Mouse (Mus musculus) liver, embryonic 16.5 days (tissue): ENCODE measurements around the gene Zfyve28. TPM values are rescaled to one million over a fixed set of nuclear protein-coding genes. Genes with fewer than 3 reads are reported as not detected.

Experiments
- ATAC-seq: fragments of 200-750 bp; cut with Nextera tagmentation; 2 replicates; pipeline ENCODE4 v1.8.0; 2017; ENCODE audit warnings: low read depth, mild to moderate bottlenecking, moderate number of reproducible peaks, moderate library complexity
- H3K27ac ChIP-seq: fragments of 300-500 bp; sonication (generic); 2 replicates; pipeline ENCODE4 v1.5.1; 2014; ENCODE audit warnings: mild to moderate bottlenecking, low read length
- H3K27me3 ChIP-seq: fragments of 300-500 bp; sonication (generic); 2 replicates; pipeline ENCODE4 v1.6.1; 2014; ENCODE audit warnings: low read depth, low read length, mixed read lengths; ENCODE audit not compliant: control insufficient read depth, insufficient read depth
- H3K36me3 ChIP-seq: fragments of 300-500 bp; sonication (generic); 2 replicates; pipeline ENCODE4 v1.6.1; 2014; ENCODE audit warnings: mild to moderate bottlenecking; ENCODE audit not compliant: control insufficient read depth, insufficient read depth
- H3K4me1 ChIP-seq: fragments of 300-500 bp; sonication (generic); 2 replicates; pipeline ENCODE4 v1.6.1; 2014; ENCODE audit warnings: low read depth, low read length, mixed read lengths; ENCODE audit not compliant: control insufficient read depth
- H3K4me2 ChIP-seq: fragments of 300-500 bp; sonication (generic); 2 replicates; pipeline ENCODE4 v1.6.1; 2014; ENCODE audit warnings: low read depth, low read length, mixed read lengths
- H3K4me3 ChIP-seq: fragments of 300-500 bp; sonication (generic); 2 replicates; pipeline ENCODE4 v1.5.1; 2014; ENCODE audit warnings: low read depth, mild to moderate bottlenecking, low read length
- H3K9ac ChIP-seq: fragments of 300-500 bp; sonication (generic); 2 replicates; pipeline ENCODE4 v1.6.1; 2014; ENCODE audit warnings: low read depth, low read length
- H3K9me3 ChIP-seq: fragments of 300-500 bp; sonication (generic); replicated peaks from 2 replicates; pipeline ENCODE4 v1.6.1; 2016; ENCODE audit warnings: low read length; ENCODE audit not compliant: control insufficient read depth
- WGBS: fragments of 180-500 bp; shearing (Covaris S2); extraction: QIAGEN DNeasy Blood & Tissue Kit; methylation state at CpG from one replicate; pipeline ENCODE4 v1.1.7; 2014; ENCODE audit not compliant: insufficient replicate concordance; 5-methylcytosine and 5-hydroxymethylcytosine counted together
- polyA plus RNA-seq: library from polyadenylated mRNA; unstranded; fragments of >200 nt; fragmentation: Nextera tagmentation; extraction: Ambion mirVana; gene quantifications from 2 replicates; pipeline ENCODE4 v1.2.1, GENCODE M21; 2015

Zfyve28 gene
- polyA plus RNA-seq, 1 experiment from 2014 or later = 0.11 TPM

DNA sequence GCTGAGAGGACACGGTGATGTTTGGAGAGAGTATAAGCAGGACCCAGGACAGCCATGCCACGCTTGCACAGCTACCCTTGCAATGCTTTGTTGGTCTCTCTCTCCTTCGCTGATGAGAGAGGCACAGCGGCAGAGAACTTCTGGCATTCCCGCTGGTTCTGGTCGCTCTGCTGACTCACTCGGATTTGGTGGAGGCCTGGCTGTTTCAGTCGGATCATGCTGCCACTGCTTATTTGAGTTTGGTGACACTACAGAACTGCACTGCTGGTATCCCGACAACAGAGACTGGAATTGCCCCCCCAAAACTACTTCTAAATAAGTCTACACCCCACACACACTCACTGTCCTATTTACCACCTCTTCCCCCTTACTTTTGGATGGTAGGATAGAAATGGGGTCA, 9.0 kb downstream of the Zfyve28 start:
- Histone ChIP-seq H3K9me3 (no peaks in the 10 kb centered on the region), H3K27ac (no peak overlapping the region), H3K9ac (no peak overlapping the region), H3K36me3 (no peaks in the 10 kb centered on the region), H3K4me1 (no peaks in the 10 kb centered on the region), H3K4me3 (no peak overlapping the region), H3K27me3 (no peaks in the 10 kb centered on the region), H3K4me2 (no peak overlapping the region)
- WGBS = 72% methylated on average over 9 of the region's 9 CpGs
- ATAC-seq = no peak

DNA sequence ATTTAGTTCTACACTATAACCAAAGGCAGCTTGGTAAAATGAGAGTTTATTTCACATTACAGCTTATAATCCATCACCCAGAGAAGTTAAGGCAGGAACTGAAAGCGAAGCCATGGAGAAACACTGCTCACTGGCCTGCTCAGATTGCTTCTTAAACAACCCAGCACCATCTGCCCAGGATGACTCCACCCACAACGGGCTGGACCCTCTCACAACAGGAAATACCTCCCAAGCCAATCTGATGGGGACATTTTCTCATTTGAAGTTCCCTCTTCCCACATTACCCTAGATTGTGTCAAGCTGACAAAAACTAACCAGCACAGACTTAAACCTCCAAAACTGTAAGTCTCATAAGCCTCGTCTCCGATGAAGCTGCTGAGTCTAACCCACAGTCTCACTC, 10.2 kb downstream of the Zfyve28 start:
- no peaks in the 10 kb centered on the region for H3K27me3 ChIP-seq
- H3K9me3 ChIP-seq = no peaks in the 10 kb centered on the region
- no peak overlapping the region for H3K4me2 ChIP-seq
- no peak for ATAC-seq
- no peaks in the 10 kb centered on the region for H3K4me1 ChIP-seq
- WGBS = 36% methylated on average over 4 of the region's 4 CpGs
- H3K36me3 ChIP-seq = no peaks in the 10 kb centered on the region
- no peak overlapping the region for H3K4me3 ChIP-seq
- no peak overlapping the region for H3K9ac ChIP-seq
- no peak overlapping the region for H3K27ac ChIP-seq

DNA sequence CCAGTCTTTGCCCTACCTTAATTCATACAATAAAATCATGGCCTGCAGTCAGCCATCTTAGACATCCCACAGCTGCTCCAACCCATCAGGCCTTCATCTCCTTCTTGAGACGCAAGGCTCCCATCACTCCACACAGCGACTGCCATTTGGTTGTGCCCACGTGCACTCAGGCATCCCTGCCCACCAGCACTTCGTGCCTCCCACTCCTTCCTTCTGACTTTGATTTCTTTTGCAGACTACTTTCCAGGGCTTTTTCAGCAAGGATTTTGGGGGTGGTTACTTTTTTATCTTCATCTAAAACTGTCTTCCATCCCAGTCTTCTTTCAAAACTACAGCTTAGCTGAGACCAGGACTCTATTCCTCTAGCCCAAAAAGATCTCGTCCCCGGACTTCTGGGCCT, 11.5 kb downstream of the Zfyve28 start:
- Histone ChIP-seq H3K4me3 (no peak overlapping the region), H3K4me2 (no peak overlapping the region), H3K27ac (no peak overlapping the region), H3K27me3 (no peaks in the 10 kb centered on the region), H3K9ac (no peak overlapping the region), H3K9me3 (no peaks in the 10 kb centered on the region), H3K4me1 (no peaks in the 10 kb centered on the region), H3K36me3 (no peaks in the 10 kb centered on the region)
- 59% methylated on average over 6 of the region's 6 CpGs for WGBS
- no peak for ATAC-seq

DNA sequence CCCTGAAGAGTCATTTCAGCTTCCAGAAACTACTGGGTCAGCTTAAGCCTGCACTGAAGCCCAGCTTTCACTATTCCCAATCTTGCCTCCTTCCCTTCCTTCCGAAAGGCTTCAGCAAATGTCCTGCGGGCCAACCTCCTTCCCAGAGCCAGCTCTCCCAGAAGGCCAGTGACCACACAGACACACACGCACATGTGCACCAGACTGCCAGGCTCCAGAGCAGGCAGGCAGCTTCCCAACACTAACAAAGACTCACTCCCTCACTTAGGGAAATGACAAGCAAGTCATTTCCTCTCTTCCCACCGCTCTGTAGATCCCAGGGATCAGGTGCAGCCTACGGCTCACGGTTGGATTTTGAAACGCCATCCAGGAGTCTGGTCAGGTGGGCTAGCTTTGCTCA, 12.1 kb downstream of the Zfyve28 start:
- H3K27ac ChIP-seq = no peak overlapping the region
- no peak for ATAC-seq
- H3K4me2 ChIP-seq = no peak overlapping the region
- H3K27me3 ChIP-seq = no peaks in the 10 kb centered on the region
- H3K9ac ChIP-seq = no peak overlapping the region
- H3K9me3 ChIP-seq = no peaks in the 10 kb centered on the region
- H3K4me3 ChIP-seq = no peak overlapping the region
- no peaks in the 10 kb centered on the region for H3K4me1 ChIP-seq
- WGBS = 56% methylated on average over 7 of the region's 7 CpGs
- no peaks in the 10 kb centered on the region for H3K36me3 ChIP-seq

DNA sequence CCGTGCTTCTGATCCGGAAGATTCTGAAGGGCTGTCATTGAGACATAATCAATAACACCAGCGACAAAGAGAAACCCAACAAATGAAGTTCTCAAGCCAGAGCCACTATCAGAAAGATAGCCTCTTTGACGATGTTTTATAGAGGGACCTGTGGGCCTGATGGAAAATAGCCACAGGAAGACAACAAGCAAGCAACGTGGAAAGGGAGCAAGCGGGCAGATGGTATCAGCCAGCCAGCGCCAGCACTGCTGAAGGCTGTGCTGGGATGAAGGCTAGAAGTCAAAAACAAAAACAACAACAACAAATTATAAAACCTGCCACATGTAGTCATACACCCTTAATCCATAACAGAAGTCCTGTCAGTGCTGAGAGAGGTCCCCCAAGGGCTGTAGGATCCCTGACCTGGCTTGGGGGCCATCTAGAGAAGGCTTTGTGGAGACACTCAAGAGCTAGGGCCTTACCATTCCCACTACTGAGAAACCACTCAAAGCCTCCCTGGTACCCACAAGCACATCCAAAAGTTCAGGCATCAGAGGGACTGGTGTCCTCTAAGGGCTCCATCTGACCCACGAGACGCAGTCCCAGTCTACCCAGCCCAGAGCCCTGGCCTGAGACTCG, 13.5 kb downstream of the Zfyve28 start:
- Histone ChIP-seq H3K4me2 (no peak overlapping the region), H3K9ac (no peak overlapping the region), H3K4me1 (no peaks in the 10 kb centered on the region), H3K36me3 (no peaks in the 10 kb centered on the region), H3K9me3 (no peaks in the 10 kb centered on the region), H3K27ac (no peak overlapping the region), H3K27me3 (no peaks in the 10 kb centered on the region), H3K4me3 (no peak overlapping the region)
- 68% methylated on average over 10 of the region's 10 CpGs for WGBS
- no peak for ATAC-seq

DNA sequence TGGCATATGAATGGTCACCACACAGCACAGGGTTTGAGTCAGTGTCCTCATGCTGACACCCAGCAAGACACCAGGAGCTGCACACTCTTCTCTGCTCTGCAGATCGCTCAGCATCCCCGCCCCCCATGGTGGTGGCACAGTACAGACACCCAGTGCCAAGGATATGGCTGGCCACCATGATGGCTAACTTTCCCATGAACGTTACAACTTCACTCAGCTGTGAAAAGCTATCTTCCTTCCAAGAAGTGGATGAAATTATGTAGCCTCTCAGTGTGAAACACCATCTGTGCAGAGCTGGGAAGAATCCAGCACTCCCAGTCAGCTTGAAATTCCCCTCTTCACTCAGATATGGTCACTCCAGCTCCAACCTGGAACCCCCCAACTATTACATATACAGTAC, 14.0 kb downstream of the Zfyve28 start:
- no peak overlapping the region for H3K4me3 ChIP-seq
- H3K4me2 ChIP-seq = no peak overlapping the region
- H3K27me3 ChIP-seq = no peaks in the 10 kb centered on the region
- no peaks in the 10 kb centered on the region for H3K9me3 ChIP-seq
- H3K9ac ChIP-seq = no peak overlapping the region
- WGBS = 80% methylated on average over 3 of the region's 3 CpGs
- H3K27ac ChIP-seq = no peak overlapping the region
- H3K4me1 ChIP-seq = no peaks in the 10 kb centered on the region
- no peaks in the 10 kb centered on the region for H3K36me3 ChIP-seq
- no peak for ATAC-seq

DNA sequence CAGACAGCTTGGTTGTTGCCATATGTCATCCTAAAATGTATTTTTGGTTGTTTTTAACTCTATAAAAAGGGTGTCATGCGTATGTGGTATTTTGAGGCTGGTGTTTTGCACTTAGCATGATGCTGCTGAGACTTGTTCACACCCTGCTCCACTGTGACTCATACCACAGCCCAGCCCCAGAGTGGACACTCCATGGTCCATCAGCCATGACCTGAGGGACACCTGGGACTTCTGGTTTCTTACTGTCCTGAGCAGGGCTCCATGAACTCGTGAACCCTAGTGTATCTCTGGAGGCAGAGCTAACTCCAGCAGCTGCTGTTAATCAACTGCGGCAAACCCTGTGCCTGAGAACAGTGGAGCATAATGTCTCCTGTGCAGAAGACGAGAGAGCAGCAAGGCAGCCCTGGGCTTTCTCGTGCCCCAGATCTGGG, 15.0 kb downstream of the Zfyve28 start:
- Histone ChIP-seq H3K9ac (no peak overlapping the region), H3K4me3 (no peak overlapping the region), H3K9me3 (no peaks in the 10 kb centered on the region), H3K36me3 (no peaks in the 10 kb centered on the region), H3K27ac (no peak overlapping the region), H3K4me2 (no peak overlapping the region), H3K4me1 (no peaks in the 10 kb centered on the region), H3K27me3 (no peaks in the 10 kb centered on the region)
- 62% methylated on average over 5 of the region's 5 CpGs for WGBS
- no peak for ATAC-seq

DNA sequence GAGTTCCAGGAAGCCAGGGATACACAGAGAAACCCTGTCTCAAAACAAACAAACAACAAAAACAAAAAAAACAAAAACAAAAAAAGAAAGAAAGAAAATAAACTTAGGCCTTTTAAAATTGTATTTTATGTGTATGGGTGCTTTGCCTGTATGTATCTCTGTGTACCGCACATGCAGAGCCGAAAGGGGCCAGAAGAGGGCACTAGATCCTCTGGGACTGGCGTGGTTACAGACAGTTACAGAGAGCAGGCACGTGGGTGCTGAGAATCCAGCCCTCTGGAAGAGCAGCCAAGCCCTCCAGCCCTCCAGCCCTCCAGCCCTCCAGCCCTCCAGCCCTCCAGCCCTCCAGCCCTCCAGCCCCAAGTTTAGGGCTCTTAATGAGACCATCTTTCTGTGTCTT, 16.5 kb downstream of the Zfyve28 start:
- H3K9me3 ChIP-seq = no peaks in the 10 kb centered on the region
- H3K27me3 ChIP-seq = no peaks in the 10 kb centered on the region
- no peak overlapping the region for H3K27ac ChIP-seq
- no peak overlapping the region for H3K4me2 ChIP-seq
- H3K9ac ChIP-seq = no peak overlapping the region
- WGBS = 25% methylated on average over 4 of the region's 4 CpGs
- H3K36me3 ChIP-seq = no peaks in the 10 kb centered on the region
- H3K4me3 ChIP-seq = no peak overlapping the region
- ATAC-seq = no peak
- H3K4me1 ChIP-seq = no peaks in the 10 kb centered on the region

DNA sequence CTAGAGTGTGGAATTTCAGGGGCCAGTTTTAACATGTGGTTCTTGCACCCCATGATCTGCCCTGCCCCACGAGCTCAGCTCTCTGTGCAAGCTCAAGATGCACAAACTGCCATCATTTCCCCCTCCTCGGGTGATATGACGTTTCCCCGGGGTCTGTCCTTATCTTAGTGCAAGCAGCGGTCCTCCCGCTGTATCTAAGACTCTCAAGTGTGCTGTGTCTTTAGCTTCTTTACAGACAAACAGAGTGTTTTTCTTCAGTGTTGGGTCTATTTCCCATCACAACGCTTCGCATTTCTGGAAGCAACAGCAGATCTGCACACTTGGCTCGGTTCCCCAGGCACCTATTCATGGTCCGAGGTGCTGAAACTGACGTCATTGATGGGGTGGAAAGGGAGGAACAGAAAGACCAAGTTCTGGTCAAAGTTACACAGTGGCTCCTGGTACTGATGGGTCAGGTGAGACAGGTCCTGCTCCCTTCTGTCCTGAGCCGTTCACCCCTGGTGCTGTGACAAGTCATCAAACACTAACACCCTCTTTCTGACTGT, 18.3 kb downstream of the Zfyve28 start:
- WGBS = 23% methylated on average over 12 of the region's 12 CpGs
- no peaks in the 10 kb centered on the region for H3K4me1 ChIP-seq
- H3K27me3 ChIP-seq = no peaks in the 10 kb centered on the region
- no peaks in the 10 kb centered on the region for H3K36me3 ChIP-seq
- no peak overlapping the region for H3K27ac ChIP-seq
- H3K4me3 ChIP-seq = no peak overlapping the region
- no peak overlapping the region for H3K4me2 ChIP-seq
- 0 out of 2 replicates have a peak, but pooled peaks have one; percentile 24 for ATAC-seq
- no peak overlapping the region for H3K9ac ChIP-seq
- H3K9me3 ChIP-seq = no peaks in the 10 kb centered on the region
